ENCODE assay signal across 10 mouse cellular contexts in the genomic region with DNA sequence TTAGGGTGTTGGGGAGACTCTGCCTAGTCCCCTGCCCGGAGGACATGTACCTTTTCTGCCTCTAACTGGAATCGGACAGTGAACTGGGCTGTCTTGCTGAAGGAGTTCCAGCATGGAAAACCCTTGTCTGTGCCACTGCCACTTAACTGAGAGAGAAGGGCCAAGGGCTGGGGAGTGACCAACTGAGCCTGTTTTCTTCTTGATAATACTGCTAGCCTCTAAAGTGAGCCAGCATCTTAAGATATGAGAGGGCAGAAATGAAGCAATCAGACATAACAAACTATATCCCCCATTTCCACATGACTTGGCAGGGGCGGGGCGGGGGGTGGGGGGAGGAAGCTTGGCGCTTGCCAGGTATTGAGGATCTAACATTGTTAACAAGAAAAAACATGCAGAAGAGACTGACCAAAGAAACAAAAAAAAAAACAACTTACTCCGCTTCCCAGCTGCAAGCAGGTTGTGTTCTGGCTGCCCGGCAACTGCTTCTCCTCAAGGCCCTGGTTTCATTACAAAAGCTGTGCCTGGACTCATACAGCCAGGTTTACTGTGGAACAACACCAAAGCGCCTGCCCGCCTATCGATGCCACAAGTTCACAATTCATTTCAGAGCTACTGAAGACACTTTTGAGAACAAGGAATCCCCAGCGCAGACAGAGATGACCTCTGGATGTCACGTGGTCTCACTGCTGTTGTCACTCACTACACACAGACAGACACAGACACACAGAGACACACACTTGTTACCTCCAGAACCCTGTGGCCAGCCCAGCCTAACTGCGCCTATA.
A peak's percentile ranks its signal among the peaks of the same experiment; 100 is the strongest.
DNase-seq lines count a peak whose midpoint lies in the region; ATAC-seq and TF ChIP-seq lines count a peak whose summit lies in the region.
"Had no signal": no experiment of that assay in that cellular context is flagged by ENCODE, and none has a peak within 500 bp of the region (broad histone marks: within the 10 kb centered on the region; RNA-seq: fewer than 3 reads in every experiment).

No protein-coding gene starts in this region.

- H3K36me3 ChIP-seq in liver, embryonic 15.5 days (replicated peaks) = no peaks in the 10 kb centered on the region
- H3K36me3 ChIP-seq: embryonic facial prominence, embryonic 10.5 days had no signal

- TF ChIP-seq CTCF in layer of hippocampus, adult 2 months (conservative IDR thresholded peaks at IDR 0.05) = no peak

- peaks cover 55% of the 10 kb centered on the region for H3K4me1 ChIP-seq in liver, embryonic 15.5 days (replicated peaks)

- peak overlapping the region; percentile 9; the same call in 1 of the 2 replicates for H3K4me3 ChIP-seq in layer of hippocampus, adult 2 months
- no peak overlapping the region for H3K4me3 ChIP-seq in liver, embryonic 15.5 days (replicated peaks)
- H3K4me3 ChIP-seq: embryonic facial prominence, embryonic 10.5 days had no signal

- H3K4me2 ChIP-seq in liver, embryonic 15.5 days = peak overlapping the region; percentile 50

- 58% methylated on average over 13 of the region's 13 CpGs for WGBS in liver, embryonic 15.5 days (ENCODE audit: insufficient replicate concordance)

- peak; percentile 49 for DNase-seq in adrenal gland, adult 2 months
- DNase-seq in adrenal gland, postnatal 4 days (ENCODE audit: low spot score in 2 of 2) = no peak
- DNase-seq in layer of hippocampus, adult 2 months (ENCODE audit: low spot score in 2 of 2) = no peak
- DNase-seq in layer of hippocampus, postnatal 14 days (ENCODE audit: low spot score in 2 of 2) = no peak
- peak; percentile 23 for DNase-seq in c-Kit-positive CD71-positive TER-119-negative erythroid progenitor cells, embryonic 14.5 days (ENCODE audit: low read depth)
- DNase-seq in right cerebral cortex, postnatal 36 days (ENCODE audit: low spot score in 2 of 2) = no peak
- DNase-seq in thymus, postnatal 14 days = no peak
- DNase-seq: cerebellum, adult 18-20 months had no signal

- H3K9ac ChIP-seq in liver, embryonic 15.5 days = 0 out of 2 replicates have a peak overlapping the region, but pooled peaks have one; percentile 18

- peak overlapping the region; percentile 62 for H3K27ac ChIP-seq in layer of hippocampus, adult 2 months
- peak overlapping the region; percentile 72 for H3K27ac ChIP-seq in liver, embryonic 15.5 days (replicated peaks)

- ATAC-seq in liver, embryonic 15.5 days (ENCODE audit: insufficient read depth) = peak; percentile 64

- no peaks in the 10 kb centered on the region for H3K9me3 ChIP-seq in liver, embryonic 15.5 days (replicated peaks)

- H3K27me3 ChIP-seq in liver, embryonic 15.5 days = no peaks in the 10 kb centered on the region

Comparison
In these comparisons a context has a peak if more than half of its experiments do, and no peak if none do; other contexts are left out.
1. DNase-seq: peak in adrenal gland, adult 2 months (single experiment) and c-Kit-positive CD71-positive TER-119-negative erythroid progenitor cells, embryonic 14.5 days (single experiment); none in adrenal gland, postnatal 4 days (0 of 2), layer of hippocampus, adult 2 months (0 of 2), layer of hippocampus, postnatal 14 days (0 of 2), right cerebral cortex, postnatal 36 days (0 of 2) and thymus, postnatal 14 days (single experiment).